Mouse (Mus musculus) CH12.LX (cell line): ENCODE measurements around the gene Efcab5. TPM values are rescaled to one million over a fixed set of nuclear protein-coding genes. Genes with fewer than 3 reads are reported as not detected.

ENCODE experiments used
- DNase-seq: peaks from one replicate; pipeline ENCODE4 v3.0.0-alpha.2; 2013; ENCODE audit errors: extremely low read depth
- H3K27ac ChIP-seq: 2 replicates; pipeline ENCODE4 v1.5.1; 2012; ENCODE audit warnings: low read depth, mild to moderate bottlenecking, control low read depth, moderate library complexity; ENCODE audit not compliant: insufficient read depth
- H3K27me3 ChIP-seq: replicated peaks from 2 replicates; pipeline ENCODE3; 2012; ENCODE audit warnings: inconsistent platforms
- H3K36me3 ChIP-seq, 2 experiments: replicated peaks in 1 of 2; 2 replicates each; pipeline versions ENCODE3 to v1.6.1; 2012; ENCODE audit warnings: inconsistent platforms in 1 of 2, low read length in 1 of 2, mild to moderate bottlenecking in 1 of 2, mixed read lengths in 1 of 2, moderate library complexity in 1 of 2; ENCODE audit not compliant: control insufficient read depth in 1 of 2, insufficient read depth in 1 of 2
- H3K4me1 ChIP-seq, 2 experiments: 2 replicates each; pipeline ENCODE4 v1.6.1; 2012; ENCODE audit warnings: inconsistent platforms in 1 of 2, moderate library complexity in 1 of 2; ENCODE audit not compliant: insufficient read depth in 2 of 2, control insufficient read depth in 1 of 2
- H3K4me2 ChIP-seq: 2 replicates; pipeline ENCODE4 v1.6.1; 2012; ENCODE audit warnings: low read depth, mild to moderate bottlenecking, control low read depth; ENCODE audit not compliant: poor library complexity, insufficient read depth, severe bottlenecking
- H3K4me3 ChIP-seq, 3 experiments: fragments of 150-350 bp in 1 of 3; sonication (generic) in 1 of 3; replicated peaks in 1 of 3; 2 replicates each; pipeline versions ENCODE3 to v1.5.1; 2011 to 2012; ENCODE audit warnings: low read depth in 2 of 3, low read length in 2 of 3, mild to moderate bottlenecking in 2 of 3, moderate library complexity in 2 of 3, control low read depth in 1 of 3, improper control_type of control experiment in 1 of 3, inconsistent platforms in 1 of 3, mixed read lengths in 1 of 3; ENCODE audit not compliant: poor library complexity in 1 of 3
- H3K79me2 ChIP-seq: replicated peaks from 2 replicates; pipeline ENCODE4 v1.6.1; 2012; ENCODE audit warnings: mild to moderate bottlenecking, moderate library complexity; ENCODE audit not compliant: control insufficient read depth, poor library complexity, insufficient read depth, severe bottlenecking; ENCODE audit errors: extremely low read depth
- H3K9ac ChIP-seq: 2 replicates; pipeline ENCODE4 v1.6.1; 2012; ENCODE audit warnings: low read depth, mild to moderate bottlenecking, control low read depth, moderate library complexity; ENCODE audit not compliant: insufficient read depth
- H3K9me3 ChIP-seq: replicated peaks from 2 replicates; pipeline ENCODE3; 2012; ENCODE audit warnings: low read length, inconsistent platforms, mixed read lengths
- BHLHE40 ChIP-seq: IDR thresholded peaks from 2 replicates; pipeline ENCODE4 v1.6.1; 2011; ENCODE audit warnings: mild to moderate bottlenecking, low read depth, low read length, improper control_type of control experiment
- CHD2 ChIP-seq: IDR thresholded peaks from 2 replicates; pipeline ENCODE4 v1.6.1; 2011; ENCODE audit warnings: low read length, improper control_type of control experiment
- E2F4 ChIP-seq: IDR thresholded peaks from 2 replicates; pipeline ENCODE4 v1.6.1; 2011; ENCODE audit warnings: low read depth, low read length, improper control_type of control experiment; ENCODE audit not compliant: insufficient replicate concordance
- ELF1 ChIP-seq: IDR thresholded peaks from 2 replicates; pipeline ENCODE4 v1.6.1; 2014; ENCODE audit warnings: low read depth, mild to moderate bottlenecking, inconsistent platforms, low read length, improper control_type of control experiment
- EP300 ChIP-seq: IDR thresholded peaks from 2 replicates; pipeline ENCODE4 v1.6.1; 2011; ENCODE audit warnings: low read length, improper control_type of control experiment
- ETS1 ChIP-seq: conservative IDR thresholded peaks from 2 replicates; pipeline ENCODE4 v1.6.1; 2012; ENCODE audit warnings: low read depth, mild to moderate bottlenecking, inconsistent platforms, low read length, improper control_type of control experiment, moderate library complexity
- GABPA ChIP-seq: IDR thresholded peaks from 2 replicates; pipeline ENCODE4 v1.6.1; 2012; ENCODE audit warnings: low read depth, low read length, improper control_type of control experiment, inconsistent platforms; ENCODE audit not compliant: insufficient replicate concordance
- HCFC1 ChIP-seq: IDR thresholded peaks from 2 replicates; pipeline ENCODE4 v1.6.1; 2012; ENCODE audit warnings: low read depth, mild to moderate bottlenecking, inconsistent platforms, low read length, improper control_type of control experiment
- JUN ChIP-seq: IDR thresholded peaks from 2 replicates; pipeline ENCODE4 v1.6.1; 2011; ENCODE audit warnings: low read depth, mild to moderate bottlenecking, low read length, improper control_type of control experiment, moderate library complexity; ENCODE audit not compliant: insufficient read depth
- JUND ChIP-seq: conservative IDR thresholded peaks from 2 replicates; pipeline ENCODE4 v1.6.1; 2011; ENCODE audit warnings: low read depth, low read length, improper control_type of control experiment
- KAT2A ChIP-seq: IDR thresholded peaks from 2 replicates; pipeline ENCODE4 v1.6.1; 2012; ENCODE audit warnings: low read length, improper control_type of control experiment, inconsistent platforms; ENCODE audit not compliant: insufficient replicate concordance
- MAX ChIP-seq: IDR thresholded peaks from 2 replicates; pipeline ENCODE4 v1.6.1; 2011; ENCODE audit warnings: low read length, improper control_type of control experiment
- MAZ ChIP-seq: IDR thresholded peaks from 2 replicates; pipeline ENCODE4 v1.6.1; 2012; ENCODE audit warnings: low read depth, mild to moderate bottlenecking, inconsistent platforms, low read length, improper control_type of control experiment, moderate library complexity
- MEF2A ChIP-seq: IDR thresholded peaks from 2 replicates; pipeline ENCODE4 v1.6.1; 2014; ENCODE audit warnings: low read depth, mild to moderate bottlenecking, inconsistent platforms, low read length, improper control_type of control experiment, borderline replicate concordance
- NELFE ChIP-seq: IDR thresholded peaks from 2 replicates; pipeline ENCODE4 v1.6.1; 2011; ENCODE audit warnings: low read depth, low read length, improper control_type of control experiment
- PAX5 ChIP-seq: IDR thresholded peaks from 2 replicates; pipeline ENCODE4 v1.6.1; 2012; ENCODE audit warnings: low read length, inconsistent platforms, mixed read lengths
- POLR2AphosphoS2 ChIP-seq: IDR thresholded peaks from 2 replicates; pipeline ENCODE4 v1.6.1; 2011; ENCODE audit warnings: low read depth, low read length, improper control_type of control experiment
- SMC3 ChIP-seq: IDR thresholded peaks from 2 replicates; pipeline ENCODE4 v1.6.1; 2011; ENCODE audit warnings: low read depth, low read length, improper control_type of control experiment
- TBP ChIP-seq: conservative IDR thresholded peaks from 2 replicates; pipeline ENCODE4 v1.6.1; 2011; ENCODE audit warnings: low read depth, low read length, improper control_type of control experiment
- TCF12 ChIP-seq: IDR thresholded peaks from 2 replicates; pipeline ENCODE4 v1.6.1; 2014; ENCODE audit warnings: low read depth, mild to moderate bottlenecking, inconsistent platforms, low read length, improper control_type of control experiment
- ZKSCAN1 ChIP-seq: IDR thresholded peaks from 2 replicates; pipeline ENCODE4 v1.6.1; 2012; ENCODE audit warnings: low read depth, inconsistent platforms, low read length, improper control_type of control experiment, borderline replicate concordance
- dilution Hi-C: fragments of 300-500 bp; cut with MboI; formaldehyde crosslinking; loops from 2 replicates; pipeline ENCODE4 v1.14.3; 2020; ENCODE audit warnings: low sequenced_read_pairs; ENCODE audit not compliant: extremely low pct_unique_long_range_greater_than_20kb, extremely low pct_ligation_motif_present
- in situ Hi-C: fragments of 300-500 bp; cut with MboI; formaldehyde crosslinking; loops from 3 replicates; pipeline ENCODE4 v1.14.3; 2019; ENCODE audit warnings: low sequenced_read_pairs, low pct_ligation_motif_present, low pct_unique_long_range_greater_than_20kb, mixed read lengths
- polyA plus RNA-seq: library from polyadenylated mRNA; unstranded; fragments of >175 nt; gene quantifications from 2 replicates; pipeline ENCODE4 v1.2.1, GENCODE M21; 2012; ENCODE audit warnings: low read depth; ENCODE audit not compliant: insufficient read length
- total RNA-seq, 2 experiments: library from RNA; depleted of rRNA; stranded (reverse); fragments of 300-350 nt in 1 of 2; fragments of >200 nt in 1 of 2; gene quantifications; 2 replicates each; pipeline ENCODE4 v1.2.3; 2012 to 2014

Gene Efcab5
- total and polyA plus RNA-seq, 3 experiments: 0.24 to 0.43 (median 0.38) TPM

- in situ Hi-C loops: no loop called here
- Histone ChIP-seq H3K4me2 (no peak overlapping the region), H3K79me2 (peaks cover 2% of the 10 kb centered on the region; the same call in 1 of the 2 replicates), H3K27me3 (no peaks in the 10 kb centered on the region), H3K9ac (no peak overlapping the region), H3K4me3 (no peak overlapping the region), H3K4me1 (peaks cover 0 to 32% of the 10 kb centered on the region in 2 experiments; a peak in 2 of 4 replicates), H3K27ac (no peak overlapping the region), H3K9me3 (no peaks in the 10 kb centered on the region), H3K36me3 (peaks cover 0 to 5% of the 10 kb centered on the region in 2 experiments)
- TF ChIP-seq POLR2AphosphoS2 (no peak), KAT2A (no peak), ELF1 (no peak), TCF12 (no peak), MEF2A (no peak), NELFE (no peak), MAZ (no peak), BHLHE40 (no peak), SMC3 (no peak), GABPA (no peak), HCFC1 (no peak), ETS1 (no peak), PAX5 (no peak), EP300 (no peak), MAX (no peak), CHD2 (no peak)
- DNase-seq: no peak
- dilution Hi-C loops: no loop called here
Observed at GRCm38 (mm10) chr11:77231514-77231913, 42.7 kb upstream of the Efcab5 start.

GRCm38 (mm10) chr11:77230765-77231164, 42.0 kb upstream of the Efcab5 start:
- Histone ChIP-seq H3K27ac (no peak overlapping the region), H3K4me2 (no peak overlapping the region), H3K27me3 (no peaks in the 10 kb centered on the region), H3K4me1 (peaks cover 0 to 32% of the 10 kb centered on the region in 2 experiments; a peak in 2 of 4 replicates), H3K4me3 (no peak overlapping the region), H3K79me2 (peaks cover 4% of the 10 kb centered on the region; the same call in 1 of the 2 replicates), H3K36me3 (peaks cover 0 to 5% of the 10 kb centered on the region in 2 experiments), H3K9me3 (no peaks in the 10 kb centered on the region), H3K9ac (no peak overlapping the region)
- dilution Hi-C loops: no loop called here
- TF ChIP-seq ZKSCAN1 (no peak), E2F4 (no peak), JUND (no peak), MEF2A (no peak), NELFE (no peak), JUN (no peak), TBP (no peak), ETS1 (no peak), MAX (no peak), SMC3 (no peak)
- no peak for DNase-seq
- in situ Hi-C loops: no loop called here
